Mouse (Mus musculus) liver, embryonic 14 days (tissue): ENCODE measurements around the gene C2cd4a. TPM values are rescaled to one million over a fixed set of nuclear protein-coding genes. Genes with fewer than 3 reads are reported as not detected.

ENCODE experiments used
- polyA plus RNA-seq: library from polyadenylated mRNA; depleted of rRNA; stranded (reverse); fragments of >200 nt; gene quantifications from 2 replicates; pipeline ENCODE4 v1.2.3, GENCODE M21; 2012; rRNA removed

The C2cd4a gene
- 3.5 and 4.3 TPM in 2 replicates for polyA plus RNA-seq

DNA sequence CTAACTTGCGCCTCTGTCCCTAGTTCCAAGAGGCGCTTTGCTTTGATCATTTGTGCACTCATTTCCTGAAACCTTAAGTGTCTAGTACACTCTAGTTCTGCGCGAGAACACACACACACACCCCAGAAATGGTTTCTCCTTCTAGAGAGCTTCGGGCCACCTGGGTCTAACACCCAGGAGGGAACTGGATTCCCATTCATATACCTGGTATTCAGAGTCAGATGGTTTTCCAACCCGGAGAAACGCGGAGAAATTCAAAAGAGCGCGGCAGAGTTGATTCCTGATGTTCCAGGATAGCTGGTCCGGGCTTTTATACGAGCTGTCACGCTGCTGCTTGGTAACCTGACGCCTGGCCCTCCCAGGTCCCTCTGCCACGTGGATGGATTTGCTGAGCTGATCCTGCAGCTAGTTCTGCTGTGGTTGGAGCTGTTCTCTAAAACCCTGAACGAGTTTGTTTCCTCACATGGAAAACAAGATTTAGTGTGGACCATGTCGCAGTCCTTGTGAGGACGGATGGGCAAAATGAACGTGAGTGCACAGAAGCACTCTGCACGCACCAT is at the start of gene C2cd4a:
Gene C2cd4a (minus strand): TSS at position 285 of the 560 bp plus-strand sequence.

DNA sequence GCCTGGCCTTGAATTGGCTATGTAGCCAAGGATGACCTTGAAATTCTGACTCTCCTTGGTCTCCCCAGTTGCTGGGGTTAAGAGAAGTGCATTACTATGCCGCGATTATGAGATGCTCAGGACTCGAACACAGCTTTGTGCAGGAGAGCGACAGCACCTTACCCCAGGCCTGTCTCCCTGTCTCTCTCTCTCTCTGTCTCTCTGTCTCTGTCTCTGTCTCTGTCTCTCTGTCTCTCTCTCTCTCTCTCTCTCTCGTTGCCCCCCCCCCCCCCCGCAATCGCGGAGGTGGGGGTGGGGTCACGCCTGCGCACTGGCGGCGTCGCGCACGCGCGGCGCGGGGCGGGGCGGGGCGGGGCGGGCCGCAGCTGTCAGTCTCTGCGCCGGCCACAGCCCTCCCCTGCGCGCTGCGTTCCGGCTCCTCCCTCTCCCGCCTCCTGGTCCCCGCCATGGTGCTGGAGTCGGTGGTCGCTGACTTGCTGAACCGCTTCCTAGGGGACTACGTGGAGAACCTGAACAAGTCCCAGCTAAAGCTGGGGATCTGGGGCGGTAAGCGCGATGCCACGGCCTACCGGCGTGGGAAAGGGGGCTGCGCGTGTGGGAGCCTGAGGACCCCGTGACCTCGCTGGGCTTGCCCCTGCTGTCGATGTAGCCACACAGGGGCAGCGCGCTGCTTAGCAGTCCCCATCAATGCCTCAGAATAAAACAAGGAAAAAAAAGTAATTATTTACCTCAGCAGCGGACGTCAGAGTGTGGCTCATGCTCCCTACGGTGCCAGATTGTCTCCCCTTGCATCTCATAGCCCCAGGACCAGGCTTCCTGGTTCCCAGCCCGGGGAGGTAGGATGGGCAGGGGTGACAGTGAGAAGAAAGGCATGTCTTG is 8.1 kb upstream of the C2cd4a start, which contains the start of gene Vps13c:
Gene Vps13c (plus strand): TSS at position 416 of the 879 bp plus-strand sequence.

Other genes starting within 250 kb of the C2cd4a start
- not detected in 2 replicates for gene C2cd4b, start 72.9 kb downstream of the C2cd4a start, polyA plus RNA-seq
- gene Vps13c, start 8.1 kb upstream of the C2cd4a start, polyA plus RNA-seq, result 7.5 and 8.4 TPM in 2 replicates